Mouse (Mus musculus) liver, embryonic 14.5 days (tissue): ENCODE data around the gene Ifnar2.

Source experiments
- CTCF ChIP-seq: IDR thresholded peaks from 2 replicates; pipeline ENCODE4 v1.5.1; 2016; ENCODE audit warnings: antibody characterized with exemption, low read depth, control low read depth
- EP300 ChIP-seq: IDR thresholded peaks from 2 replicates; pipeline ENCODE4 v1.6.1; 2016; ENCODE audit warnings: antibody characterized with exemption, low read depth

GRCm38 (mm10) chr16:91363483-91363882 is 9.1 kb upstream of the Ifnar2 start:
- TF ChIP-seq CTCF (no peak), EP300 (no peak)
